14 mouse cellular contexts compared by ENCODE assay signal in the genomic region with DNA sequence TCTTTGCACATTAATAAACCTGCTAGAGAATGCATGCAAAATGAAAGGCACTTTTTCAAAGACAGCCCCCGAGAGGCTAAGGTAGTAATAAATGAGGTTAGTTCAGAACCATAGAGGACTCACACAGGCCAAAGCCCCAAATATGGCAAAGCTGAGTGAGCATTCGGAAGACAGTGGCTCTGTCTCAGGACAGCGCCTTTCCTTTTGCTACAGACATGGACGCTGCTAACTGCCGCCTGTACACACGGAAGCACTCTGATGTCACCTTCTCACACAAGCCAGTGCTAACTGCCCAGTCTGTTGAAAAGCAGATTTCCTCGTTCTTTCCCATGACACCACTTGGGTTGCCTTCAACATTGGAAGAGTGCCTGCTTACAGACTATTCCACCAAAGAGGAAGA.
DNase-seq lines count a peak whose midpoint lies in the region; ATAC-seq and TF ChIP-seq lines count a peak whose summit lies in the region.
"Had no signal": no experiment of that assay in that cellular context is flagged by ENCODE, and none has a peak within 500 bp of the region (broad histone marks: within the 10 kb centered on the region; RNA-seq: fewer than 3 reads in every experiment).

No protein-coding gene starts in this region.

- no peaks in the 10 kb centered on the region for H3K9me3 ChIP-seq in kidney, embryonic 15.5 days (replicated peaks)
- H3K9me3 ChIP-seq in hindbrain, embryonic 12.5 days (replicated peaks), result no peaks in the 10 kb centered on the region
- no peaks in the 10 kb centered on the region for H3K9me3 ChIP-seq in midbrain, embryonic 15.5 days
- no peaks in the 10 kb centered on the region for H3K9me3 ChIP-seq in lung, postnatal 0 days (ENCODE audit: low read length)
- H3K9me3 ChIP-seq: stomach, embryonic 15.5 days had no signal

- TF ChIP-seq EP300 in lung, postnatal 0 days (IDR thresholded peaks at IDR 0.05), result no peak

- TF ChIP-seq CTCF in lung, postnatal 0 days (IDR thresholded peaks at IDR 0.05), result no peak

- H3K27ac ChIP-seq in kidney, embryonic 15.5 days, result peak overlapping the region; percentile 56
- H3K27ac ChIP-seq in hindbrain, embryonic 12.5 days, result 0 out of 2 replicates have a peak overlapping the region, but pooled peaks have one; percentile 60
- peak overlapping the region; percentile 45; the same call in 1 of the 2 replicates for H3K27ac ChIP-seq in midbrain, embryonic 15.5 days
- H3K27ac ChIP-seq in lung, postnatal 0 days (ENCODE audit: low read length), result no peak overlapping the region
- H3K27ac ChIP-seq: liver, embryonic 14.5 days; macrophage; stomach, embryonic 15.5 days had no signal

- peaks cover 61% of the 10 kb centered on the region for H3K4me1 ChIP-seq in kidney, embryonic 15.5 days
- H3K4me1 ChIP-seq in hindbrain, embryonic 12.5 days, result peaks cover 27% of the 10 kb centered on the region
- H3K4me1 ChIP-seq in midbrain, embryonic 15.5 days, result peaks cover 23% of the 10 kb centered on the region
- no peaks in the 10 kb centered on the region for H3K4me1 ChIP-seq in lung, postnatal 0 days (ENCODE audit: insufficient read depth, low read depth, low read length)

- no peaks in the 10 kb centered on the region for H3K36me3 ChIP-seq in kidney, embryonic 15.5 days
- no peaks in the 10 kb centered on the region for H3K36me3 ChIP-seq in hindbrain, embryonic 12.5 days
- no peaks in the 10 kb centered on the region for H3K36me3 ChIP-seq in midbrain, embryonic 15.5 days (replicated peaks)
- no peaks in the 10 kb centered on the region for H3K36me3 ChIP-seq in lung, postnatal 0 days (ENCODE audit: insufficient read depth, low read length)
- H3K36me3 ChIP-seq: stomach, embryonic 15.5 days had no signal

- DNase-seq in kidney, postnatal 36 days, result no peak
- peak; percentile 20 for DNase-seq in adipocyte (ENCODE audit: low spot score)
- DNase-seq in lung, postnatal 0 days (ENCODE audit: low spot score), result no peak
- DNase-seq: gastrocnemius, postnatal 10 days; kidney, adult 18-20 months; right cerebral cortex, postnatal 4 days had no signal

- ATAC-seq in kidney, embryonic 15.5 days (replicated peaks; ENCODE audit: low FRiP score), result no peak
- ATAC-seq in hindbrain, embryonic 12.5 days (ENCODE audit: low FRiP score), result no peak
- no peak for ATAC-seq in midbrain, embryonic 15.5 days (replicated peaks)
- no peak for ATAC-seq in granulocyte monocyte progenitor cell, adult 5-6 weeks (replicated peaks; ENCODE audit: poor library complexity, severe bottlenecking)
- no peak for ATAC-seq in lung, postnatal 0 days
- ATAC-seq: activated CD4-positive, CD25-positive, alpha-beta regulatory T cell, adult 4 months had no signal

- no peak overlapping the region for H3K4me2 ChIP-seq in kidney, embryonic 15.5 days
- H3K4me2 ChIP-seq in hindbrain, embryonic 12.5 days (replicated peaks), result no peak overlapping the region
- no peak overlapping the region for H3K4me2 ChIP-seq in midbrain, embryonic 15.5 days
- no peak overlapping the region for H3K4me2 ChIP-seq in lung, postnatal 0 days (replicated peaks; ENCODE audit: low read depth, low read length)
- H3K4me2 ChIP-seq: stomach, embryonic 15.5 days had no signal

- H3K9ac ChIP-seq in kidney, embryonic 15.5 days, result no peak overlapping the region
- H3K9ac ChIP-seq in hindbrain, embryonic 12.5 days, result no peak overlapping the region
- H3K9ac ChIP-seq in midbrain, embryonic 15.5 days, result no peak overlapping the region
- H3K9ac ChIP-seq in lung, postnatal 0 days (replicated peaks; ENCODE audit: low read depth), result no peak overlapping the region
- H3K9ac ChIP-seq: liver, embryonic 14.5 days; stomach, embryonic 15.5 days had no signal

- H3K27me3 ChIP-seq in kidney, embryonic 15.5 days, result no peaks in the 10 kb centered on the region
- peaks cover 3% of the 10 kb centered on the region; the same call in 1 of the 2 replicates for H3K27me3 ChIP-seq in hindbrain, embryonic 12.5 days
- H3K27me3 ChIP-seq in midbrain, embryonic 15.5 days (replicated peaks), result no peaks in the 10 kb centered on the region
- no peaks in the 10 kb centered on the region for H3K27me3 ChIP-seq in lung, postnatal 0 days (replicated peaks; ENCODE audit: insufficient read depth, low read length)
- H3K27me3 ChIP-seq: stomach, embryonic 15.5 days had no signal

- 54% methylated on average over 7 of the region's 7 CpGs for WGBS in kidney, embryonic 15.5 days
- WGBS in hindbrain, embryonic 12.5 days, result 47% methylated on average over 7 of the region's 7 CpGs
- WGBS in midbrain, embryonic 15.5 days, result 46% methylated on average over 7 of the region's 7 CpGs
- WGBS in lung, postnatal 0 days, result 57% methylated on average over 7 of the region's 7 CpGs

- H3K4me3 ChIP-seq in kidney, embryonic 15.5 days (replicated peaks), result no peak overlapping the region
- no peak overlapping the region for H3K4me3 ChIP-seq in hindbrain, embryonic 12.5 days
- no peak overlapping the region for H3K4me3 ChIP-seq in midbrain, embryonic 15.5 days
- no peak overlapping the region for H3K4me3 ChIP-seq in lung, postnatal 0 days (ENCODE audit: low read depth, low read length)
- H3K4me3 ChIP-seq: stomach, embryonic 15.5 days had no signal
